Mouse (Mus musculus) E14TG2a.4 (cell line): ENCODE measurements around the gene Dhrs4.
A peak's percentile ranks its signal among the peaks of the same experiment; 100 is the strongest.

Experiments
- H3K27me3 ChIP-seq: 2 replicates; pipeline ENCODE4 v1.6.1; 2014; ENCODE audit warnings: low read length, control low read depth; ENCODE audit not compliant: insufficient read depth
- H3K36me3 ChIP-seq: 2 replicates; pipeline ENCODE4 v1.6.1; 2014; ENCODE audit warnings: low read length, control low read depth; ENCODE audit not compliant: insufficient read depth
- H3K4me1 ChIP-seq: replicated peaks from 2 replicates; pipeline ENCODE4 v1.6.1; 2014; ENCODE audit warnings: low read depth, low read length, control low read depth
- H3K4me3 ChIP-seq: replicated peaks from 2 replicates; pipeline ENCODE4 v1.5.1; 2014; ENCODE audit warnings: mild to moderate bottlenecking, low read length
- H3K9me3 ChIP-seq: 2 replicates; pipeline ENCODE4 v1.6.1; 2014; ENCODE audit warnings: low read length, control low read depth
- CTCF ChIP-seq: conservative IDR thresholded peaks from 2 replicates; pipeline ENCODE4 v1.5.1; 2014; ENCODE audit warnings: low read length
- NANOG ChIP-seq: IDR thresholded peaks from 2 replicates; pipeline ENCODE4 v1.6.1; 2014; ENCODE audit warnings: borderline replicate concordance, low read length, mixed read lengths
- POU5F1 ChIP-seq: IDR thresholded peaks from 2 replicates; pipeline ENCODE4 v1.6.1; 2014; ENCODE audit warnings: low read length, borderline replicate concordance

The Dhrs4 gene

GRCm38 (mm10) chr14:55524785-55525184 is 46.2 kb downstream of the Dhrs4 start, which contains the start of gene Nrl:
Gene Nrl (minus strand): TSS chr14:55524981.
- TF ChIP-seq POU5F1 (no peak), CTCF (no peak), NANOG (no peak)
- peaks cover 60% of the 10 kb centered on the region for H3K27me3 ChIP-seq
- no peaks in the 10 kb centered on the region for H3K36me3 ChIP-seq

GRCm38 (mm10) chr14:55526674-55527073 is 48.1 kb downstream of the Dhrs4 start:
- Histone ChIP-seq H3K36me3 (no peaks in the 10 kb centered on the region), H3K27me3 (peaks cover 49% of the 10 kb centered on the region), H3K9me3 (no peaks in the 10 kb centered on the region), H3K4me3 (no peak overlapping the region), H3K4me1 (no peaks in the 10 kb centered on the region)
- TF ChIP-seq CTCF (no peak), NANOG (no peak), POU5F1 (no peak)

More at GRCm38 (mm10) chr14:55524785-55525184, 46.2 kb downstream of the Dhrs4 start, which contains the start of gene Nrl:
- Histone ChIP-seq H3K9me3 (no peaks in the 10 kb centered on the region), H3K4me1 (peaks cover 12% of the 10 kb centered on the region), H3K4me3 (no peak within 1 kb of the TSS)

GRCm38 (mm10) chr14:55527940-55528339 is 49.4 kb downstream of the Dhrs4 start:
- Histone ChIP-seq H3K36me3 (no peaks in the 10 kb centered on the region), H3K9me3 (no peaks in the 10 kb centered on the region), H3K4me1 (no peaks in the 10 kb centered on the region), H3K4me3 (no peak overlapping the region), H3K27me3 (peaks cover 36% of the 10 kb centered on the region)
- TF ChIP-seq POU5F1, result no peak
- no peak for TF ChIP-seq NANOG
- TF ChIP-seq CTCF, result peak; percentile 58

GRCm38 (mm10) chr14:55536116-55536745 is 57.7 kb downstream of the Dhrs4 start:
- H3K36me3 ChIP-seq, result no peaks in the 10 kb centered on the region
- no peak for TF ChIP-seq NANOG
- TF ChIP-seq CTCF, result peak; percentile 71
- no peak for TF ChIP-seq POU5F1
- H3K27me3 ChIP-seq, result peaks cover 11% of the 10 kb centered on the region; the same call in 1 of the 2 replicates
- H3K4me3 ChIP-seq, result no peak overlapping the region
- H3K4me1 ChIP-seq, result peaks cover 37% of the 10 kb centered on the region
- H3K9me3 ChIP-seq, result no peaks in the 10 kb centered on the region
